Mouse (Mus musculus): ENCODE measurements around the gene Helz2. TPM values are rescaled to one million over a fixed set of nuclear protein-coding genes. Genes with fewer than 3 reads are reported as not detected.

Helz2 gene
- polyA plus RNA-seq, 1 experiment = 1.4 TPM

- TF ChIP-seq POLR2A (IDR thresholded peaks at IDR 0.05; ENCODE audit: control insufficient read depth, low read depth, low read length) (no peak), CTCF (IDR thresholded peaks at IDR 0.05; ENCODE audit: control insufficient read depth, insufficient read depth, insufficient replicate concordance, low read depth, low read length) (no peak)
- Histone ChIP-seq H3K4me3 (ENCODE audit: control insufficient read depth, low read depth, low read length) (peak within 1 kb of the TSS; percentile 86), H3K36me3 (ENCODE audit: control insufficient read depth, insufficient read depth, low read length) (no peaks in the 10 kb centered on the region), H3K4me1 (ENCODE audit: control insufficient read depth, insufficient read depth, low read length) (peaks cover 17% of the 10 kb centered on the region), H3K27ac (ENCODE audit: control insufficient read depth, insufficient read depth, low read depth, low read length) (peak within 1 kb of the TSS; percentile 44), H3K27me3 (ENCODE audit: control insufficient read depth, insufficient read depth, low read length) (no peaks in the 10 kb centered on the region)
Measured at GRCm38 (mm10) chr2:181213021-181213445, 28.8 kb downstream of the Helz2 start, which contains the start of gene Srms. Gene Srms (minus strand): TSS chr2:181213185.

- H3K27ac ChIP-seq (ENCODE audit: control insufficient read depth, insufficient read depth, low read depth, low read length) = peak overlapping the region; percentile 44
- TF ChIP-seq CTCF (IDR thresholded peaks at IDR 0.05; ENCODE audit: control insufficient read depth, insufficient read depth, insufficient replicate concordance, low read depth, low read length) = no peak
- no peak for TF ChIP-seq POLR2A (IDR thresholded peaks at IDR 0.05; ENCODE audit: control insufficient read depth, low read depth, low read length)
- H3K4me1 ChIP-seq (ENCODE audit: control insufficient read depth, insufficient read depth, low read length) = peaks cover 17% of the 10 kb centered on the region
- H3K4me3 ChIP-seq (ENCODE audit: control insufficient read depth, low read depth, low read length) = peak overlapping the region; percentile 86
- H3K36me3 ChIP-seq (ENCODE audit: control insufficient read depth, insufficient read depth, low read length) = no peaks in the 10 kb centered on the region
- no peaks in the 10 kb centered on the region for H3K27me3 ChIP-seq (ENCODE audit: control insufficient read depth, insufficient read depth, low read length)
Measured at GRCm38 (mm10) chr2:181212389-181213020, 29.3 kb downstream of the Helz2 start.

GRCm38 (mm10) chr2:181206118-181206517 is 35.7 kb downstream of the Helz2 start:
- Histone ChIP-seq H3K4me3 (ENCODE audit: control insufficient read depth, low read depth, low read length) (no peak overlapping the region), H3K4me1 (ENCODE audit: control insufficient read depth, insufficient read depth, low read length) (peaks cover 9% of the 10 kb centered on the region; the same call in 1 of the 2 replicates), H3K36me3 (ENCODE audit: control insufficient read depth, insufficient read depth, low read length) (no peaks in the 10 kb centered on the region), H3K27ac (ENCODE audit: control insufficient read depth, insufficient read depth, low read depth, low read length) (no peak overlapping the region), H3K27me3 (ENCODE audit: control insufficient read depth, insufficient read depth, low read length) (no peaks in the 10 kb centered on the region)
- no peak for TF ChIP-seq POLR2A (IDR thresholded peaks at IDR 0.05; ENCODE audit: control insufficient read depth, low read depth, low read length)
- no peak for TF ChIP-seq CTCF (IDR thresholded peaks at IDR 0.05; ENCODE audit: control insufficient read depth, insufficient read depth, insufficient replicate concordance, low read depth, low read length)

- H3K4me1 ChIP-seq (ENCODE audit: control insufficient read depth, insufficient read depth, low read length) = peaks cover 9% of the 10 kb centered on the region; the same call in 1 of the 2 replicates
- TF ChIP-seq POLR2A (IDR thresholded peaks at IDR 0.05; ENCODE audit: control insufficient read depth, low read depth, low read length) = no peak
- TF ChIP-seq CTCF (IDR thresholded peaks at IDR 0.05; ENCODE audit: control insufficient read depth, insufficient read depth, insufficient replicate concordance, low read depth, low read length) = no peak
- H3K36me3 ChIP-seq (ENCODE audit: control insufficient read depth, insufficient read depth, low read length) = no peaks in the 10 kb centered on the region
- no peaks in the 10 kb centered on the region for H3K27me3 ChIP-seq (ENCODE audit: control insufficient read depth, insufficient read depth, low read length)
- H3K27ac ChIP-seq (ENCODE audit: control insufficient read depth, insufficient read depth, low read depth, low read length) = no peak overlapping the region
- no peak overlapping the region for H3K4me3 ChIP-seq (ENCODE audit: control insufficient read depth, low read depth, low read length)
Measured at GRCm38 (mm10) chr2:181205678-181206077, 36.1 kb downstream of the Helz2 start.

- no peak for TF ChIP-seq POLR2A (IDR thresholded peaks at IDR 0.05; ENCODE audit: control insufficient read depth, low read depth, low read length)
- H3K27me3 ChIP-seq (ENCODE audit: control insufficient read depth, insufficient read depth, low read length) = no peaks in the 10 kb centered on the region
- no peak overlapping the region for H3K4me3 ChIP-seq (ENCODE audit: control insufficient read depth, low read depth, low read length)
- peaks cover 9% of the 10 kb centered on the region; the same call in 1 of the 2 replicates for H3K4me1 ChIP-seq (ENCODE audit: control insufficient read depth, insufficient read depth, low read length)
- no peaks in the 10 kb centered on the region for H3K36me3 ChIP-seq (ENCODE audit: control insufficient read depth, insufficient read depth, low read length)
- no peak overlapping the region for H3K27ac ChIP-seq (ENCODE audit: control insufficient read depth, insufficient read depth, low read depth, low read length)
Measured at GRCm38 (mm10) chr2:181202886-181203285, 38.9 kb downstream of the Helz2 start.

GRCm38 (mm10) chr2:181202422-181202821 is 39.4 kb downstream of the Helz2 start, which contains the start of gene Ptk6:
Gene Ptk6 (minus strand): TSS chr2:181202789.
- Histone ChIP-seq H3K27ac (ENCODE audit: control insufficient read depth, insufficient read depth, low read depth, low read length) (no peak within 1 kb of the TSS), H3K4me1 (ENCODE audit: control insufficient read depth, insufficient read depth, low read length) (peaks cover 9% of the 10 kb centered on the region; the same call in 1 of the 2 replicates), H3K4me3 (ENCODE audit: control insufficient read depth, low read depth, low read length) (no peak within 1 kb of the TSS), H3K36me3 (ENCODE audit: control insufficient read depth, insufficient read depth, low read length) (no peaks in the 10 kb centered on the region), H3K27me3 (ENCODE audit: control insufficient read depth, insufficient read depth, low read length) (no peaks in the 10 kb centered on the region)
- no peak for TF ChIP-seq CTCF (IDR thresholded peaks at IDR 0.05; ENCODE audit: control insufficient read depth, insufficient read depth, insufficient replicate concordance, low read depth, low read length)
- no peak for TF ChIP-seq POLR2A (IDR thresholded peaks at IDR 0.05; ENCODE audit: control insufficient read depth, low read depth, low read length)

- Histone ChIP-seq H3K27me3 (ENCODE audit: control insufficient read depth, insufficient read depth, low read length) (no peaks in the 10 kb centered on the region), H3K36me3 (ENCODE audit: control insufficient read depth, insufficient read depth, low read length) (no peaks in the 10 kb centered on the region), H3K4me3 (ENCODE audit: control insufficient read depth, low read depth, low read length) (no peak overlapping the region), H3K4me1 (ENCODE audit: control insufficient read depth, insufficient read depth, low read length) (peaks cover 9% of the 10 kb centered on the region; the same call in 1 of the 2 replicates), H3K27ac (ENCODE audit: control insufficient read depth, insufficient read depth, low read depth, low read length) (no peak overlapping the region)
- no peak for TF ChIP-seq CTCF (IDR thresholded peaks at IDR 0.05; ENCODE audit: control insufficient read depth, insufficient read depth, insufficient replicate concordance, low read depth, low read length)
Measured at GRCm38 (mm10) chr2:181201606-181202005, 40.2 kb downstream of the Helz2 start.

Measured in testis, adult 2 months (tissue).